ENCODE assay signal across 30 mouse cellular contexts in the genomic region with DNA sequence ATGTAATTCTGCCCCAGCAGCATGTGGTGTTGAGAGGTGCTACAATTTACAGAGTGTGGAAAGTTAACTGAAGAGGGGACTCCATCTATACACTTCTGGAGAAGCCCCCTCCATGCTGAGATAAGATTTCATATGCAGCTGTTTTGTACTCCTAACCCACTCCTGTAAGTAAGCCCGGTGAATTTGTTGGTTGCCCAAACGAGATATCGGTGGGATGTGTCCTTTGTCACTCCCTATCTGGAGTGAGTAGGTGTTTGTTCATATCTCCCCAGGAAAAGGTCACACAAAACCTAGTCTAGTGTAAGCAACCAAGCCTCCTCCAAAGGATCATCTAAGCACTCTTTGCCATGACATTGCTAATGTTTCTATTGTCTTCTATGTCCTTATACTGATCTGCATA. TPM values are rescaled to one million over a fixed set of nuclear protein-coding genes. Genes with fewer than 3 reads are reported as not detected.
DNase-seq lines count a peak whose midpoint lies in the region; ATAC-seq and TF ChIP-seq lines count a peak whose summit lies in the region.
"Had no signal": no experiment of that assay in that cellular context is flagged by ENCODE, and none has a peak within 500 bp of the region (broad histone marks: within the 10 kb centered on the region; RNA-seq: fewer than 3 reads in every experiment).

No protein-coding gene starts in this region.

- no peak overlapping the region for H3K4me3 ChIP-seq in liver, embryonic 12.5 days
- no peak overlapping the region for H3K4me3 ChIP-seq in liver, postnatal 0 days (ENCODE audit: low read depth, low read length)
- no peak overlapping the region for H3K4me3 ChIP-seq in liver, embryonic 13.5 days (replicated peaks)
- no peak overlapping the region for H3K4me3 ChIP-seq in layer of hippocampus, adult 2 months
- H3K4me3 ChIP-seq: embryonic facial prominence, embryonic 13.5 days; embryonic facial prominence, embryonic 15.5 days; erythroblast, embryonic 14.5 days; forebrain, embryonic 10.5 days; forebrain, embryonic 12.5 days had no signal

- no peak for TF ChIP-seq EP300 in liver, postnatal 0 days (IDR thresholded peaks at IDR 0.05; ENCODE audit: low read depth)

- no peak overlapping the region for H3K9ac ChIP-seq in liver, embryonic 12.5 days
- H3K9ac ChIP-seq in liver, postnatal 0 days (replicated peaks), result no peak overlapping the region
- H3K9ac ChIP-seq in liver, embryonic 13.5 days, result 0 out of 2 replicates have a peak overlapping the region, but pooled peaks have one; percentile 23
- H3K9ac ChIP-seq: embryonic facial prominence, embryonic 13.5 days; embryonic facial prominence, embryonic 15.5 days; forebrain, embryonic 12.5 days had no signal

- no peaks in the 10 kb centered on the region for H3K36me3 ChIP-seq in liver, embryonic 12.5 days
- H3K36me3 ChIP-seq in liver, postnatal 0 days (replicated peaks; ENCODE audit: insufficient read depth, low read length), result no peaks in the 10 kb centered on the region
- H3K36me3 ChIP-seq in liver, embryonic 13.5 days, result no peaks in the 10 kb centered on the region
- H3K36me3 ChIP-seq: embryonic facial prominence, embryonic 13.5 days; embryonic facial prominence, embryonic 15.5 days; forebrain, embryonic 12.5 days had no signal

- no peak for TF ChIP-seq CTCF in liver, postnatal 0 days (IDR thresholded peaks at IDR 0.05; ENCODE audit: low read depth)
- TF ChIP-seq CTCF in layer of hippocampus, adult 2 months (conservative IDR thresholded peaks at IDR 0.05), result no peak

- no peak for ATAC-seq in liver, embryonic 12.5 days
- ATAC-seq in liver, postnatal 0 days, result no peak
- no peak for ATAC-seq in liver, embryonic 13.5 days (ENCODE audit: low read depth)
- ATAC-seq: activated CD4-positive, CD25-positive, alpha-beta regulatory T cell, adult 4 months; forebrain, embryonic 14.5 days; forebrain, embryonic 16.5 days; Patski had no signal

- H3K9me3 ChIP-seq in liver, embryonic 12.5 days (replicated peaks), result no peaks in the 10 kb centered on the region
- no peaks in the 10 kb centered on the region for H3K9me3 ChIP-seq in liver, postnatal 0 days (ENCODE audit: low read length)
- no peaks in the 10 kb centered on the region for H3K9me3 ChIP-seq in liver, embryonic 13.5 days (replicated peaks)
- H3K9me3 ChIP-seq: embryonic facial prominence, embryonic 13.5 days; embryonic facial prominence, embryonic 15.5 days; forebrain, embryonic 10.5 days; forebrain, embryonic 12.5 days had no signal

- H3K4me2 ChIP-seq in liver, embryonic 12.5 days, result 0 out of 2 replicates have a peak overlapping the region, but pooled peaks have one; percentile 29
- no peak overlapping the region for H3K4me2 ChIP-seq in liver, postnatal 0 days (ENCODE audit: low read depth, low read length)
- no peak overlapping the region for H3K4me2 ChIP-seq in liver, embryonic 13.5 days
- H3K4me2 ChIP-seq: embryonic facial prominence, embryonic 13.5 days; embryonic facial prominence, embryonic 15.5 days; forebrain, embryonic 12.5 days had no signal

- H3K27ac ChIP-seq in liver, embryonic 12.5 days, result no peak overlapping the region
- H3K27ac ChIP-seq in liver, postnatal 0 days (ENCODE audit: low read depth), result no peak overlapping the region
- H3K27ac ChIP-seq in liver, embryonic 13.5 days, result no peak overlapping the region
- H3K27ac ChIP-seq in layer of hippocampus, adult 2 months, result no peak overlapping the region
- H3K27ac ChIP-seq: embryonic facial prominence, embryonic 13.5 days; embryonic facial prominence, embryonic 15.5 days; forebrain, embryonic 10.5 days; forebrain, embryonic 12.5 days had no signal

- WGBS in liver, embryonic 12.5 days (ENCODE audit: insufficient replicate concordance), result 12% methylated on average over 3 of the region's 3 CpGs
- 56% methylated on average over 3 of the region's 3 CpGs for WGBS in liver, postnatal 0 days (ENCODE audit: insufficient replicate concordance)
- 25% methylated on average over 3 of the region's 3 CpGs for WGBS in liver, embryonic 13.5 days (ENCODE audit: insufficient replicate concordance)

- H3K27me3 ChIP-seq in liver, embryonic 12.5 days (replicated peaks), result no peaks in the 10 kb centered on the region
- no peaks in the 10 kb centered on the region for H3K27me3 ChIP-seq in liver, postnatal 0 days (ENCODE audit: insufficient read depth, low read length)
- no peaks in the 10 kb centered on the region for H3K27me3 ChIP-seq in liver, embryonic 13.5 days
- H3K27me3 ChIP-seq: embryonic facial prominence, embryonic 13.5 days; embryonic facial prominence, embryonic 15.5 days; forebrain, embryonic 12.5 days; Patski had no signal

- no peak for DNase-seq in liver, postnatal 0 days
- no peak for DNase-seq in liver, embryonic 13.5 days
- DNase-seq in layer of hippocampus, adult 2 months (ENCODE audit: low spot score in 2 of 2), result no peak
- DNase-seq in retina, postnatal 1 day, result no peak
- DNase-seq: adrenal gland, adult 2 months; adrenal gland, postnatal 10 days; adrenal gland, postnatal 25 days; cerebellum, adult 11 months; cerebellum, adult 18-20 months; cerebellum, adult 8-10 months; cerebellum, adult 9-11 months; cerebellum, postnatal 14 days; cerebellum, postnatal 36 days; embryo, embryonic 11 days had no signal

- H3K4me1 ChIP-seq in liver, embryonic 12.5 days, result peaks cover 45% of the 10 kb centered on the region
- H3K4me1 ChIP-seq in liver, postnatal 0 days (ENCODE audit: insufficient read depth), result peaks cover 17% of the 10 kb centered on the region
- H3K4me1 ChIP-seq in liver, embryonic 13.5 days (replicated peaks), result peaks cover 43% of the 10 kb centered on the region

RNA-seq across cellular contexts. Expression of a gene that starts 2.2 kb away (rescaled TPM):
- 50.9 and 53.1 TPM in 2 replicates for polyA plus RNA-seq in liver, embryonic 12.5 days (2016; fragmentation: Nextera tagmentation; extraction: Ambion mirVana)
- polyA plus RNA-seq in liver, postnatal 0 days (2015; fragmentation: Nextera tagmentation; extraction: Ambion mirVana), result 10.8 and 13.2 TPM in 2 replicates
- polyA plus RNA-seq in liver, embryonic 13.5 days (2015; fragmentation: Nextera tagmentation; extraction: Ambion mirVana), result 33.3 and 43.3 TPM in 2 replicates
- total RNA-seq in layer of hippocampus, adult 2 months (2021), result 10 to 100 TPM; 70.8 to 73.8 TPM

RNA-seq across cellular contexts. Expression of a gene that starts 2.2 kb away (rescaled TPM):
- polyA plus RNA-seq in liver, embryonic 12.5 days (2016; fragmentation: Nextera tagmentation; extraction: Ambion mirVana), result not detected in 2 replicates
- polyA plus RNA-seq in liver, postnatal 0 days (2015; fragmentation: Nextera tagmentation; extraction: Ambion mirVana), result not detected in 2 replicates
- not detected in 2 replicates for polyA plus RNA-seq in liver, embryonic 13.5 days (2015; fragmentation: Nextera tagmentation; extraction: Ambion mirVana)
- total RNA-seq in layer of hippocampus, adult 2 months (2021), result under 1 TPM in 1 of 2 experiments, not detected in 1; 0.23 TPM
- total RNA-seq: adrenal gland, adult 2 months; adrenal gland, postnatal 10 days; adrenal gland, postnatal 25 days; adrenal gland, postnatal 4 days; common myeloid progenitor, adult 5-6 weeks; ES-E14 had no signal
- polyA plus RNA-seq: adrenal gland, adult 2 months; brain, embryonic 14.5 days; C2C12; embryonic facial prominence, embryonic 11.5 days; embryonic facial prominence, embryonic 13.5 days; embryonic facial prominence, embryonic 15.5 days; erythroblast, embryonic 14.5 days; forebrain, embryonic 10.5 days; forebrain, embryonic 14.5 days; Patski had no signal

RNA-seq across cellular contexts. Expression of a gene that starts 11.6 kb away (rescaled TPM):
- 16.7 and 17.9 TPM in 2 replicates for polyA plus RNA-seq in liver, embryonic 12.5 days (2016; fragmentation: Nextera tagmentation; extraction: Ambion mirVana)
- 8.8 and 9.4 TPM in 2 replicates for polyA plus RNA-seq in liver, postnatal 0 days (2015; fragmentation: Nextera tagmentation; extraction: Ambion mirVana)
- polyA plus RNA-seq in liver, embryonic 13.5 days (2015; fragmentation: Nextera tagmentation; extraction: Ambion mirVana), result 13.4 and 16.8 TPM in 2 replicates
- total RNA-seq in layer of hippocampus, adult 2 months (2021), result 100 to 1,000 TPM; 103 to 105 TPM

RNA-seq across cellular contexts. Expression of a gene that starts 56.5 kb away (rescaled TPM):
- 2.0 and 3.3 TPM in 2 replicates for polyA plus RNA-seq in liver, embryonic 12.5 days (2016; fragmentation: Nextera tagmentation; extraction: Ambion mirVana)
- polyA plus RNA-seq in liver, postnatal 0 days (2015; fragmentation: Nextera tagmentation; extraction: Ambion mirVana), result 5.6 and 7.5 TPM in 2 replicates
- polyA plus RNA-seq in liver, embryonic 13.5 days (2015; fragmentation: Nextera tagmentation; extraction: Ambion mirVana), result 1.8 and 2.4 TPM in 2 replicates
- total RNA-seq in layer of hippocampus, adult 2 months (2021), result 10 to 100 TPM; 45.3 to 46.9 TPM
- polyA plus RNA-seq: Patski had no signal
